Mouse (Mus musculus): ENCODE measurements around the gene Polr2m. TPM values are rescaled to one million over a fixed set of nuclear protein-coding genes. Genes with fewer than 3 reads are reported as not detected.
"Not testable (repeated sequence)": the region's sequence is repeated elsewhere in the genome, so short reads cannot be mapped to it uniquely, and the experiment has no call there.

Polr2m gene
- total RNA-seq (2021): 100 to 1,000 TPM; 305 to 317 TPM

- DNase-seq (ENCODE audit: low spot score): peak; percentile 90
- intact Hi-C loops (cut with DNase I): no loop called here
These were observed at the start of gene Polr2m for GRCm38 (mm10) chr9:71485475-71486094. Polr2m (minus strand) TSS chr9:71485935.

DNA sequence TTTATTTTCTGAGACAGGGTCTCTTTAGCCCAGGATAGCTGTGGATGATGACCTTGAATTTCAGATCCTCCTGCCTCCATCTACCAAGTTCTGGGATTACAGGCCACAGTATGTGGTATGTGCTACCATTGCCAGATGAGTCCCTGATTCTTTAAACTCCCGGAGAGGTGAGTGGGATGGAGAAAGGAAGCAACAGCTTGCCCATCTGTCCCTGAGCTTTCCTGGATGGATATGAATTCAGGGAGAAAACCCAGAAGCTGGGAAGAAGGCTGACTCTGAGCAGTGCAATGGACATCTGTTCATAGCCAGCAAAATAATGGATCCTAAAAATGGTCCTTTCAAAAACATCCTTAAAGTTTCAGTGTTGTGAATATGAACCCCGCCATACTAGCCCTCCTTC is 49.3 kb upstream of the Polr2m start:
- intact Hi-C loops (cut with DNase I): no loop called here

DNA sequence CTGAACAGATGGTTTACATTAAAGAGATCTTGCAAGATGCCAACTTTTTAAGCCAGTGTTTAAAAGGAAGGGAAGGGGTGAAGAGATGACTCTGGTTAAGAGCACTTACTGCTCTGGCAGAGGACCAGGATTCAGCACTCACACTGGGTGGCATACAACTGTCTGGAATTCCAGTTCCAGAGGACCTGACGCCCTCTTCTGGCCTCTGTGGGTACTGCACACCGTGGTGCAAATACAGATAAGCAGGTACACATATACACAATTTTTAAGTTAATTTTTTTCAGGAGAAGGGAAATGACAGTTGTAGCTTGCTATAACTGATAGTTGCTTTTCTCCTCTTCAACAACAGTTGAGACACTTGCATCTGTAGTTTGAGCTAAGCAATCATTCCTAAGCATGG is 44.2 kb upstream of the Polr2m start:
- no peak for DNase-seq (ENCODE audit: low spot score)
- intact Hi-C loops (cut with DNase I): loop anchor here (10.0 kb wide), 1 partner anchor 165 kb away; no protein-coding TSS in a partner anchor

More for the DNA sequence above, 49.3 kb upstream of the Polr2m start:
- no peak for DNase-seq (ENCODE audit: low spot score)

GRCm38 (mm10) chr9:71527438-71527837 is 41.7 kb upstream of the Polr2m start:
- intact Hi-C loops (cut with DNase I): loop anchor here (10.0 kb wide), 1 partner anchor 163 kb away; no protein-coding TSS in a partner anchor
- no peak for DNase-seq (ENCODE audit: low spot score)

DNA sequence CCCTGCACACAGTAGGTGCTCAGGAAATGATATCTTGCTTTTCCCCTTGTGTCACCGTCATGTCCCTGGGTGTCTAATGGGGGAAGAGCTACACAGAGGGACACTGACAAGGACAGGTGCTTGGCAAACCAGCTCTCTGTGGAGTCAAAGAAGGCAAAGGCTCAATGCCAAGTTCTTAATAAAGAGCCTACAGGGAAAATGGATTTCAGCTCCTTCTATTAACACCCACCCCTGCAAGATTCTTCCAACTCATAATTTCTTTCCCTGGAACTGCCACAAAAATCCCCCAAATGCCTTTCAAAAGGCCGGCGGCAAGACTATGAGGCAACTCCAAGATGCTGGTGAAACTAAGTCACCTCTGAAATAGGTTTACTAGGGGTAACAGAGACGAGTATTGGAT is 38.2 kb upstream of the Polr2m start:
- intact Hi-C loops (cut with DNase I): loop anchor here (10.0 kb wide), 1 partner anchor 159 kb away; no protein-coding TSS in a partner anchor
- no peak for DNase-seq (ENCODE audit: low spot score)

DNA sequence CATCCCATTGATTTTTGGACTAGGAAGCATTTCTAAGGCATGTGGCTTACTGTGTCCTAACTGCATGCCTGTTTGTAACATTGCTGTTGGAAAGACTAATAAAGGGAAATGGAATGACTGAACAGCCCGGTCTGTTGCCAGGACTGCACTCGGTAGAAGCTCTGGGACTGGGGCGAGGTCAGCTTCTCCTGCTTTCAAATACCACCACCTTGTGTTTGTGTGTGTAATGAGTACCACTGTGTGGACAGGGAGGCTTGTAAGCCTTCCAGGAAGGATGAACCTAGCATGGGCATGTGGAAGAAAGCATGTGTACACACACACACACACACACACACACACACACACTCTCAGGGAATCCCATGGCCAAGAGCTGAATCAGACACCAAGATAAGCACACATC is 34.1 kb upstream of the Polr2m start:
- no peak for DNase-seq (ENCODE audit: low spot score)
- intact Hi-C loops (cut with DNase I): loop anchor here (10.0 kb wide), 1 partner anchor 155 kb away; no protein-coding TSS in a partner anchor

GRCm38 (mm10) chr9:71517487-71517886 is 31.8 kb upstream of the Polr2m start:
- no peak for DNase-seq (ENCODE audit: low spot score)
- intact Hi-C loops (cut with DNase I): no loop called here

- no peak for DNase-seq (ENCODE audit: low spot score)
- intact Hi-C loops (cut with DNase I): no loop called here
These were observed 30.1 kb upstream of the Polr2m start for GRCm38 (mm10) chr9:71515862-71516261.

DNA sequence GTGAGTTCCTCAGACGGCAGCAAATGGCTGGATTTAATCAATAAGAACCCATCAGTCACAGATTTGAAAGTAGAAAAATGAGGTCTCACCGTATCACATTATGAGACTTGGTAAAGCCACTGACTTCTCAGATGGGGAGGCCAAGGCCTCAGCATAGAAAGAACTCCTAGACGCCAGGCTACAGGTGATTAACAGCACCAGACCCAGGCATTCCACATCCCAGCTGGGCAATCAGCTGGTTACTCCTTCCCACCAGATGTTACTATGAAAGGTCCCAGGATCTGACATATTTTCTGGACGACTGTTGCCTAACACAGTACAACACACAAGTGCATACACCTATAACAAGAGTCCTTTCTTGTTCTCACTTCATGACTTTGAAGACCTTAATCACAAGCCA is 27.8 kb upstream of the Polr2m start:
- intact Hi-C loops (cut with DNase I): no loop called here

GRCm38 (mm10) chr9:71512899-71513298 is 27.2 kb upstream of the Polr2m start:
- DNase-seq (ENCODE audit: low spot score): no peak
- intact Hi-C loops (cut with DNase I): no loop called here

More for the DNA sequence above, 27.8 kb upstream of the Polr2m start:
- no peak for DNase-seq (ENCODE audit: low spot score)

- no peak for DNase-seq (ENCODE audit: low spot score)
- intact Hi-C loops (cut with DNase I): no loop called here
These were observed 12.9 kb upstream of the Polr2m start for GRCm38 (mm10) chr9:71498391-71499182.

DNA sequence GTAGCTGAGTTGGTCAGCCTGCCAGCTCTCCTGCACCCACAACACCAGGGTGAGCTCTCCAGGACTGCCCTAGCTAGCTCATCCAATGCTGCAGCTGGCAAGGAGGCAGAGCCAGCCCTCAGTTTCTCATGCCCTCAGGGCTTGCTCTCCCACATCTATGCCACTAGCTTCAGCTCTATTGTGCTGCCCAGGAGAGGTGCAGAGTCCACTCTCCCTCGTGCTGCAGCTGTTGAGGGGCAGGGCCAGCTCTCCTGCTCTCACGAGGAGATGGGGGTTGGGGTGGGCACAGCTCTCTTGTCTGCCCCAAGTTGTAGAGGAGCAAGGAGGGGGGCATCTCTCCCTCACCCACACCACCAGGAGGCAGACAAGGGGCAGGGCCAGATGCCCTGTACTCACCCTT is 10.9 kb upstream of the Polr2m start:
- intact Hi-C loops (cut with DNase I): no loop called here
- no peak for DNase-seq (ENCODE audit: low spot score)

DNA sequence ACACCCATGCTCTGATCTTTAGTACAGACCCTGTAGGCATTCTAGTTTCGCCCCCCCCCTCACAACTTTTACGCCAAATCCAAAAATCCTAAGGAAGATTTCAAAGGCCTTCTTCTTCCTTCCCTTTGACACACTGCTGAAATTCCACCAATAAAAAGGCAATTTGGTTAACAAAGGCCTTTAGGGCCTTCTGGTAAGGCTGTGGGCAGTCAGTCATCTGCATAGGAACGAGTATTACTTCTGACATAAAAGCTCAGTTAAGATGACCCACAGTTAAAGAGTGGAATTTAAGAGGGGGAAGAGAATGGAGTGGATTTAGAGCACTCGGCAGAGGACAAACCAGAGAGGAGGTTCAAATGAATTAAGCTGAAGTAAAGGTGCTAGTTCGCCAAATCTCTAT is 8.0 kb upstream of the Polr2m start:
- intact Hi-C loops (cut with DNase I): no loop called here
- DNase-seq (ENCODE audit: low spot score): no peak

DNA sequence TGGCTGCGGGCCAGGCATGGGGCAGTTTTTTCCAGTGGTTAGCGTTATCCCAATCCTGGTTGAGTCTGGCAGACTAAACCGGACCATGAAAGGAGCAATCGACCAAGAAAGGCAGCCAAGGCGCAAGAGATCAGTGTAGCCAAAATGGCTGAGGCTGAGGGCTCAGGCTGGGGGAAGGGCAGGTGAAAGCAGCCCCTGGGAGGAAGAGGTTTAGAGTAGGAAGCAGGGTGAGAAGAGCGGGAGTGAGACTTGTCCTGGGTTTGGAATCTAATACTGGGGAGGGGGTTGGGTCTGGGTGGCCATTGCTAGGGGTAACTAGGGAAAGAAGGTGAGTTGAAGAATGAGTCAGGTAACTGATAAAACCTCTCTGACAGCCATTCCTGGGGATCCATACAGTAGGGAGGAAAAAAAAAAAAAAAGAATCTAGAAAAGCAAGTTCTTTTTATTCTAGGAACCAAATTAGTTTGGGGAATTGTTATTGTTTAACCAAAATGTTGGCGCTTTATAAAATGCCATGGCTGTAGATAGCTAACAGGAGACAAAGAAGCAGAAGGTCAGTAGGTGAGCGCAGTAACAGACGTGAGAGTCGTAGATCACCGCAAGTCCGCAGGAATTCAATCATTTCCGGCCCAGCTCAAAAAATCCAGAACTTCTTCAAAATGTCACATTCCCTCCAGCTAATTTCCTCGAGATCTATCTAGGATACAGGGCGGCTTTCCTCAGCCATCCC is 6.7 kb upstream of the Polr2m start:
- intact Hi-C loops (cut with DNase I): no loop called here
- DNase-seq (ENCODE audit: low spot score): no peak

DNA sequence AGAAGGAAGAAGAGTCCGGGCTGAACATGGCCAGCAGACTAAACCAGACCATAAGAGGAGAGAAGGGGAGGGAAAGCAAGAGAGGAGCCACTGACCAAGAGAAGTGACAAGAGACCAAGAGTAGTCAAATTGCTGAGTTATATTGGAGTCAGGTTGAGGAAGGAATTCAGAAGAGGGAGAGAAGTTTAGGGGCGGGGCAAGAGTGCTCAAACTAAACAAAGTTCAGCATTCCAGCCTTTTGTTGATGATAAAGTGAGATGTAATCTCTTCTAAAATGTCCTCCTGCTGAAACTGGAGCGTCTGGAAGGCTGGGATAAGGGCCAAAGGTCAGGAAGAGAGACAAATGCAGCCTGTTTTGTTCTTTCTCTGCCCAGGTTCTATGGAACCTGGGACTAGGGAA is 4.3 kb upstream of the Polr2m start:
- no peak for DNase-seq (ENCODE audit: low spot score)
- intact Hi-C loops (cut with DNase I): no loop called here

DNA sequence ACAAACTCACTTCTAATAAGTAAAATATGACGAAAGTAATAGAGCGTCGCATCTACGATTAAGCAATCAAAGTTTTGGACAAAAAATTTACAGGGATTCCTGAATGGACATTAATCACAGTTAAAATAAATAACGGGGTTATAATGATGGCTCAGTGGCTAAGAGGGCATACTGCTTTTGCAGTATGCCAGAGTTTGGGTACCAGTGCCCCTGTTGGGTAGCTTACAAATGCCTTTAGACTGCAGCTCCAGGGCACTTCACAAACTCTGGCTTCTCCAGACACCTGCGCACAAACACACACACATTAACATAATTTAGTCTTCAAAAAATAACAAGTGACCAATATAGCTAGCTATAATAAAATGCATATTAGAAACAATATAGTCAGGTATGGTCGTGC is 392 bp upstream of the Polr2m start:
- intact Hi-C loops (cut with DNase I): no loop called here

GRCm38 (mm10) chr9:71484871-71485474 is 762 bp downstream of the Polr2m start:
- DNase-seq (ENCODE audit: low spot score): no peak
- intact Hi-C loops (cut with DNase I): no loop called here

More for the DNA sequence above, 392 bp upstream of the Polr2m start:
- DNase-seq (ENCODE audit: low spot score): no peak

DNA sequence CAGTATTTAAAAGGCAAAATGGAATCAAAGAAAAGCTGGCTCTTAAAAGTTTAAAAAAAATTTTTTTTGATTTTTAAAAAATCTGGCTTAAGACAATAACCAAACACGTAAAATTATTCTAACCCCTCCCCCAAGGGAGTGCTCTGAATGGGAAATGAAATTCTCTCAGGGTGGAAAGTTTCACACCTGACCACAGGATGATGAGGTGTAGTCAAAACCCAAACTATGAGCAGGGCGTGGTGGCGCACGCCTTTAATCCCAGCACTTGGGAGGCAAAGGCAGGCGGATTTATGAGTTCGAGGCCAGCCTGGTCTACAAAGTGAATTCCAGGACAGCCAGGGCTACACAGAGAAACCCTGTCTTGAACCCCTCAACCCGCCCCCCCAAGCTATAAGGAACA is 1.9 kb downstream of the Polr2m start:
- DNase-seq (ENCODE audit: low spot score); intact Hi-C loops (cut with DNase I): not testable (repeated sequence)

DNA sequence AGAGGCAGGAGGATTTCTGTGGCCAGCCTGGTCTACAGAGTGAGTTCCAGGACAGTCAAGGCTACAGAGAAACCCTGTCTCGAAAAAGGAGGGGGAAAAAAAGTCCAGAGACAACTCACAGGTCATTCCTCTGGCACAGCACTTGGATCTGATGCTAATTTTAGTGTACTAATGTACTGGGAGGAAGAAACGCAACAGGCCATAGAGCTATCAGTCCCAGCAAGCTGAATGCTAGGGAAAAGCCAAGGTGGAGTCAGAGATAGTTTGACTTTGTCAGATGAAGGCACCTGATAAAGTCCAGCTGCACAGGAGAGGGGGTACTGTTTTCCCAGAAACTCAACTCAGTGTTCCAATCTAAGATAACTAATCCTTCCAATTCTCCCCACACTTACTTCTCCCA is 5.4 kb downstream of the Polr2m start:
- intact Hi-C loops (cut with DNase I): no loop called here
- no peak for DNase-seq (ENCODE audit: low spot score)

GRCm38 (mm10) chr9:71479413-71479812 is 6.3 kb downstream of the Polr2m start:
- no peak for DNase-seq (ENCODE audit: low spot score)
- intact Hi-C loops (cut with DNase I): no loop called here
